Mouse (Mus musculus) cerebellum, adult 8-10 months (tissue): ENCODE results near the gene Cars2.
"Not testable (repeated sequence)": the region's sequence is repeated elsewhere in the genome, so short reads cannot be mapped to it uniquely, and the experiment has no call there.

Experiments used
- DNase-seq: peaks from one replicate; pipeline ENCODE4 v3.0.0; 2022

Gene Cars2

DNA sequence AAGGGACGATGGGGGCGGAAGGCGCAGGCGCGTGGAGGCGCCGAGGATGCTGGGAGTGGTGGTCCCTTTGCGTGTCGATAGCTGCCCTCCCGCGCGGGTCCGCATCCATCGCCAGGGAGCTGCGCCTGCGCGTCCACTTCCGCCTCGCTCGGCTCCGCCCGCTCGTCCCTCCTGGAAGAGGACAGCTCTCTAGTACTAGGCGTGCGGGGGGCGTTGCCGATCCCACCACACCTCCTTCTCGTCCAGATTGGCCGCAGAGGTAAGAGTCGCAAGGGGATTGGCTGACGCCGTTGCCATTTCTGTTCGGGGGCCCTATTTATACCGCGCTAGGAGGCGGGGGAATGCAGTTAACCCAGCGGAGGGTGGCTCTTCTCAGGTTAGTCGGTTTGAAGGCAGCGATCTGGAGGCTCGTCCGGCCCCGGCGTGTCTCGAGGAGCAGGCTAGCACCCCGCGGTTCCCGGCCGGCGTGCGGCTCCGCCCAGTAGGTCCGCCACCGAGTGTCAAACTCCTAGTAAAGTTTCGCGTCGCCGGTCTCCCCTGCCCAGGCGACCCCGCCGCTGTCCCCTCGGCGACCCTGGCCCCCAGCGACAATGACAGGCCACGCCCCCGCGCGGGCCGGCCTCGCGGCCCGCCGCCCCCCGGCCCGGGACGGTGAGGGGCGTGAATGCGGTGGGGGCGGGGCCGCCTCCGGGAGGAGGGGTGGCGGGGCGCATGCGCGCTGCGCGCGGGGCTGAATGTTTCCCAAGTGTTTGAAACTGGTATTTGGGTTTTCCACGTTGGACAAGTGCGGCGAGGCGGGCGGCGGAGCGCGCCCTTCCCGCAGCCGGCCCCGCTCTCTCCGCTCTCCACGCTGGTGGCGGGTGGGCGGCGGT lies 5.4 kb upstream of the Cars2 start:
- peak; percentile 98 for DNase-seq

DNA sequence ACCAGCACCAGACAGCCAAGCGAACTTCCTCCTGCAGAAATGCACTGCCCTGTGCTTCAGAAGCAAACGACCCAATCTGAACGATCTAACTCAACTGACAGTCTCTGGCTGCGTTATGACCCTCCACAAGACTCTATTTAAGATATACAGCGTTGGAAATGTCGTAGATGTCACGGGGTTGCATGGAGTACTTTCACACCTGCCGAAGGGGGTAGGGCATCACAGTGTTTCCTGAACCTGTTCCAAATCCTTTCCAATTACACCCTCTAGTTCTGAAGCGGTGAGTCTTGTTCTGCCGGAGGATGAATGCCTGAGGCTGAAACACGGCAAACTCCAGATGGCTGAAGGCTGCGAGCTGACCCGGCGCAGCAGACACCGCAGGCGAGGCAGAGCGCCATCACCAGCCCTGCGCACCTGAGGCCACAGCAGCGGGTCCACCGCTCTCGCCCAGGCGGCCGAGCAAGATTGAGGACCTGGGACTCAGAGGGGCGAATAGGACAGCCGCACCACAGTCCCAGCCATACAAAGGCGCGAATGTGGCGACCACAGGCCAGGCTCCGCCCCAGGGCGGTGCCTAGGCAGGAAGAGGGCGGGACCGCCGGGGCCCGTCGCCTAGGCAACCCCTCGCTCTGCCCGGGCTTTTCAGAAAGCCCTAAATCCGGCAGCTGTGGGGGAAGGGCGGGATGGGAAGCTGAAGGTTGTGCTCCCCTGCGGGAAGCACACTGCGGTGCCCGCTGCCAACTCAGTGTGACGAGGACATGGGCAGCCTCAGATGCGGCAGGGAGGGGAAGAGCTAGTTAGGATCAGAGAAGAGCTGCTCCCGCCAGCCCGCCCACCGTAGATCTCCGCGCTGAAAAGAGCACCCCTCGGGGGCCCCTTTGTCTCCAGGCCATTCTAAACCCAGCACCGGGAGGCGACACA lies 4.5 kb upstream of the Cars2 start, which contains the start of gene Ing1:
Gene Ing1 (plus strand): TSS at position 773 of the 921 bp plus-strand sequence.
- DNase-seq = peak; percentile 93

DNA sequence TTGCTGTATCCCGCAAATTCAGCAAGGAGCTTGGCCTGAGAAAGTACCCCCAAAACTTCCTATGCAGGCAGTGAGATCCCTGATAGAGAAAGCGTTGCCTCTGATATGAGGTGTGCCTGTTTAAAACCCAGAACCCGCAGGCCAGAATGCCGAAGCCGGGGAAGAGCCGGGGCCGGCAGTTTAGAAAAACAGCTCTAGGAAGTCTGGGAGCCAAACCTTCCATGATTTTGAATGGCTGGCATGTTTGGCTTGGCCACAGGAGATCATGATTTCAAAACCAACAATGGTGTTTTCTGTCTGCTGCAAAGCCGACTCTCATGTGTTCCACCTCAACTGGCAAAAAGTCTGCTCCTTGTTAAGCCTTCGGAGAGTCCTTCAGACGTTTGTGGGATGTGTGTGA lies 1.8 kb upstream of the Cars2 start:
- no peak for DNase-seq

- not testable (repeated sequence) for DNase-seq
Observed at GRCm38 (mm10) chr8:11551497-11551896, 914 bp upstream of the Cars2 start.

DNA sequence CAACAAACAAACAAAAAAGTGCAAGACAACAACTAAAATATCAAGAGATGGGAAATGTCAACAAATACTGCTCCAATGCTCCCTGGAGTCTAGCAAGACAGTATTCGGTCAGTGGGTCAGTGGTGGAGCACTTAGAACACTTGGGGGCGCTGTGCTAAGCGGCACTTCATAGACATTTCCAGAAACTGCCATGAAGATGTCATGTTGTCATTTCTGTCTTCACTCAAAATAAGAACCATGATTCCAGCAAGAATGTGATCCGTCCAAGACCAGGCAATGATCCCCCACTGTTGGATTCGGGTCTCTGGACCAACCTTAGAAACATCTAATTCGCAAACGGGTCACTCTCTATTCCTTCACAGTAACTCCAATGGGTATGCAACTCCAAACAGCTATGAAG lies 877 bp downstream of the Cars2 start:
- DNase-seq = peak; percentile 43

DNA sequence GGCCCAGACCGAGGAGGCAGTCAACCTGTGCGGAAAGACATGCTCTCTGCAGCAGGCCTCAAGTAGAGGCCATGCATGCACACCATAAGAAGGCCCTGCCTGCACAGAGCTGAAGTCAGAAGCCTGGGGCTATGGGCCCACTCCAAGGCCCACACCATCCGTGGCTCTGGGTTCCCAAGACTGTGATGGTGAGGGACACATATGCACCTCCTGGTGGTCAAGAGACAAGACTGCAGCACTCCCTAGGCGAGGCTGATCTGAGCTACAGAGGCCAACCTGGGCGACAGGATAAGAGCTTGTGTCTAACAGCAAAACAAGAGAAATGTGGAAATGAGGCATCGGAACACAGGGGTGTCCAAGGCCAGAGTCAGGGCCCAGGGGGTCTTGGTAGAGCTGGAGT lies 3.5 kb downstream of the Cars2 start:
- DNase-seq = no peak

GRCm38 (mm10) chr8:11544386-11544785 lies 6.2 kb downstream of the Cars2 start:
- DNase-seq = peak; percentile 49

GRCm38 (mm10) chr8:11542866-11543265 lies 7.7 kb downstream of the Cars2 start:
- no peak for DNase-seq

DNA sequence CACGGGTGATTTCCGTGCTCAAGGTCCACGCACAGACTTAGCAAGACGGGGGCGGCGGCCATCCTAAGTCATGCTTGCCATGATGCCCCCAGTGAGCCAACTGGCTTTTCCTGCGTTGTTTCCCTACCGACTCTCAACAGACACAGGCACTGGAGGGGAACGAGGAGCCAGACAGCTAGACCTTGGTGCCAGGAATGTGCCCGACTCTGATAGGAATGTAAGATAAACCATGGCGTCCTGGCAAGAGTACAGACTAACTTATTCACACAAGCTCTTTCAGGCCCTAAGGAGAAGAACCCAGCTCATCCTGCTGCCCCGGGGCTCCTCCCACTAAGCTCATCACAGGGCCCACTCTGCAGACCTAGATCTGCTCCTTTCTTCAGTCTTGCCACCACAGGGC lies 8.6 kb downstream of the Cars2 start:
- DNase-seq = no peak

GRCm38 (mm10) chr8:11540182-11540581 lies 10.4 kb downstream of the Cars2 start:
- DNase-seq = no peak

GRCm38 (mm10) chr8:11539049-11539448 lies 11.5 kb downstream of the Cars2 start:
- no peak for DNase-seq

GRCm38 (mm10) chr8:11534494-11534893 lies 16.1 kb downstream of the Cars2 start:
- no peak for DNase-seq

DNA sequence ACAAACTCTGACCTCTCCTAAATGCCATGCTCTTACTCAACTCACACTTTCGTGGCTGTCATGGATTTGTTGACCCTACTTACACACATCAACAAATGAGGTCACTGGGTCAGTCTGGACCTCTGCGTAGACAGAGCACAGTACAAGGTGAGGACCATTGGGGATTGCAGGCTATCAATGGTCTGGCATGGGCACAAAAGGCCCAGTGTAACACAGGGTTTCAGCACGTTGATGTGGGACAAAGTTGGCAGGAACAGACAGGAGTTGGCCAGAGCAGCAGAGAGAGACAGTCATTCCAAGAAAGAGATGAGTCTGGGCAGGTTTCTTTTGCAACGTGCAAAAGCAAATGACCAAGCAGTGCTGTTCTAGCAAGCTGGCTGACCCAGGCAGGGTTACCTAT lies 19.7 kb downstream of the Cars2 start:
- DNase-seq = no peak

- no peak for DNase-seq
Observed at GRCm38 (mm10) chr8:11530155-11530770, 20.3 kb downstream of the Cars2 start.

DNA sequence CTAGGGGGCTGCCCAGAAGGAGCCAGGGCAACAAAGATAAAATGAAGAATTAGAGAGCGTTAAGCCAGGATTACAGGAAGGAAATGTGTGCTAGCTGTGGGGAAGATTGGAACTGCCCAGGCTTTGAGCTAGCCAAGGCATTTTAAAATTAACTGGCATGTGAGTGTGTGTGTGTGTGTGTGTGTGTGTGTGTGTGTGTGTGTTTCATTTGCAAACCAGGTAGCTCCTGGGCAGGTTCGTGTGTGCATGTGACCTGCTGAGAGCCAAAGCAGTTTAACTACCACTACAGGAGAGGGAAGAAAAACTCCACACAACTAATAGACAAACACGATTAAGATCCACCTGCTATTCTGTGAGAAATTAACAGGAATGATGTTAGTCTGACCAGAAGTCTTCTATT lies 27.3 kb downstream of the Cars2 start:
- DNase-seq = no peak

- DNase-seq = no peak
Observed at GRCm38 (mm10) chr8:11518676-11519075, 31.9 kb downstream of the Cars2 start.

- no peak for DNase-seq
Observed at GRCm38 (mm10) chr8:11518056-11518396, 32.6 kb downstream of the Cars2 start.

- DNase-seq = no peak
Observed at GRCm38 (mm10) chr8:11517366-11518055, 33.1 kb downstream of the Cars2 start.

DNA sequence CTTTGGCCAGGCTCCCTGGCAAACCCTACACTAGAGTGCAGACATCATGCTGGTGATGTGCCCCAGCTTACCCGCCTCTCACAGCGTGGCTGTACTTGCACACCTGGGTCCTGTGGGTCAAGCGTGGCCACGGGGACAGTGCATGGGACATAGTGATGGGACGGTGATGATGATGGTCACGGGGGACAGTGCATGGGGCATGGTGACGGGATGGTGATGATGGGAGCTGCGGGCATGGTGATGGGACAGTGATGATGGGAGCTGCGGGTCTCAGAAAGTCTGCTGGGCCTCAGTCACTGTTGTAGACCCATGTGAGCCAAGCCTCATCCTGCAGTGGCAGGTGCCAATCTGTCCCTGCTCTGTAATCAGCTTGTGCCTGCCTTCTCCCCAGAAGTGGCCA lies 34.3 kb downstream of the Cars2 start:
- DNase-seq = no peak

- no peak for DNase-seq
Observed at GRCm38 (mm10) chr8:11513247-11513646, 37.3 kb downstream of the Cars2 start.

DNA sequence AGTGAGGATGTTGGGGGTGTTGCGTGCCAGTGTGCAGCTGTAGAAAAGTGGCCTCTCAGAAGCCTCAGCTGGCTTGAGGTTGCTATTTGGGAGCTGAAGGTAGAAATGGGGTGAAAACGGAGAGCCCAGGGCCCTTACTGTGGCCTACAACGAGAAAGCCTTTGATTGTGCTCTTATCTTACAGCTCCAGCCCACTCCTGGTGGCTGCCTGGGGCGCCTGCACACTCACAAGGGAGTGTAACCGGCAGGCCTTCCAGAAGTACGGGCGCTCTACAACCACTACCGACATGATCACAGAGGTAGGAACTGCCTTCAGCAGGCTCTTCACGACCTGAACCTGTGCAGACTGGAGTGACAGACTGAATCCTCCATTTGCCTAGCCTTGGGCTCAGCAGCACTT lies 37.9 kb downstream of the Cars2 start:
- no peak for DNase-seq

- no peak for DNase-seq
Observed at GRCm38 (mm10) chr8:11510971-11511370, 39.6 kb downstream of the Cars2 start.

DNA sequence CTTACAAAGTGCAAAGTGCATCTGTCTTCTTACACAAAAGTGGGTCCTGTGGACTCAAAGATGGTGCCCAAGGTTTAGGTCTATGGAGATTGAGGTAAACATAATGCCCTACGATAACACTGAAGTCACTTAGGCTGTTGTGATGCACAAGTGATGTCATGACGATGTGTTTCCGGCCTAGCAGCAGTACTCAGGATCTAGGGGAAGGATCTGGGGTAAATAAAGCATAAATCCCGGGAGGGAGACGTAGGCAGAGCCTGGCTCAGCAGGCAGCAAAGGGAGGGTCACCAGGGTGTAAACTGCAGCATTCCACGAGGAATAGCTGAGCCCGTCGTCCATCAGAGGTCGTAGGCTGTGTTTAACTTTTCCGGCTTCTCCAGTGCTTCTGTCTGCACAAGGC lies 41.7 kb downstream of the Cars2 start:
- DNase-seq = no peak
